Mouse (Mus musculus) neural tube, embryonic 12.5 days (tissue): ENCODE data around the gene Adcy6. TPM values are rescaled to one million over a fixed set of nuclear protein-coding genes. Genes with fewer than 3 reads are reported as not detected.

Source experiments
- polyA plus RNA-seq: library from polyadenylated mRNA; unstranded; fragments of >200 nt; fragmentation: Nextera tagmentation; extraction: Ambion mirVana; gene quantifications from 2 replicates; pipeline ENCODE4 v1.2.1, GENCODE M21; 2016

Gene Adcy6
- polyA plus RNA-seq, 1 experiment from 2014 or later, result 14.5 TPM

Other genes starting within 250 kb of the Adcy6 start
- gene Olfr283, start 229.1 kb downstream of the Adcy6 start, polyA plus RNA-seq, result not detected in 2 replicates
- gene Olfr282, start 178.9 kb downstream of the Adcy6 start, polyA plus RNA-seq, result not detected in 2 replicates
- gene Olfr281, start 157.5 kb downstream of the Adcy6 start, polyA plus RNA-seq, result not detected in 2 replicates
- gene OR5BS1P, start 140.2 kb downstream of the Adcy6 start, polyA plus RNA-seq, result not detected in 2 replicates
- gene Lalba, start 127.4 kb downstream of the Adcy6 start, polyA plus RNA-seq, result not detected in 2 replicates
- gene Olfr279, start 117.7 kb downstream of the Adcy6 start, polyA plus RNA-seq, result not detected in 2 replicates
- gene Kansl2, start 75.8 kb downstream of the Adcy6 start, polyA plus RNA-seq, result 169 and 183 TPM in 2 replicates
- gene Ccnt1, start 39.2 kb downstream of the Adcy6 start, polyA plus RNA-seq, result 65.7 and 65.8 TPM in 2 replicates
- gene 4930415O20Rik, start 39.1 kb downstream of the Adcy6 start, polyA plus RNA-seq, result not detected in 2 replicates
- gene Cacnb3, start 20.8 kb upstream of the Adcy6 start, polyA plus RNA-seq, result 108 and 127 TPM in 2 replicates
- gene Ddx23, start 52.8 kb upstream of the Adcy6 start, polyA plus RNA-seq, result 16.4 and 23.2 TPM in 2 replicates
- gene Rnd1, start 67.4 kb upstream of the Adcy6 start, polyA plus RNA-seq, result 7.8 and 9.7 TPM in 2 replicates
- 2.1 and 2.3 TPM in 2 replicates for gene Ccdc65, start 98.1 kb upstream of the Adcy6 start, polyA plus RNA-seq
- gene Fkbp11, start 118.1 kb upstream of the Adcy6 start, polyA plus RNA-seq, result 7.7 and 8.9 TPM in 2 replicates
- gene Arf3, start 153.1 kb upstream of the Adcy6 start, polyA plus RNA-seq, result 69.7 and 77.4 TPM in 2 replicates
- 0.26 and 0.53 TPM in 2 replicates for gene Wnt10b, start 168.1 kb upstream of the Adcy6 start, polyA plus RNA-seq
- gene Wnt1, start 179.8 kb upstream of the Adcy6 start, polyA plus RNA-seq, result 7.5 and 12.3 TPM in 2 replicates
- 0.47 and 0.82 TPM in 2 replicates for gene Ddn, start 199.4 kb upstream of the Adcy6 start, polyA plus RNA-seq
- gene Prkag1, start 221.4 kb upstream of the Adcy6 start, polyA plus RNA-seq, result 70.1 and 79.2 TPM in 2 replicates